Mouse (Mus musculus) ES-E14 (cell line): Measurements from ENCODE around the gene Cep164.

Source experiments
- CHD2 ChIP-seq: IDR thresholded peaks from 2 replicates; pipeline ENCODE4 v1.6.1; 2014; ENCODE audit warnings: mild to moderate bottlenecking, low read depth, low read length, inconsistent platforms
- HCFC1 ChIP-seq: IDR thresholded peaks from 2 replicates; pipeline ENCODE4 v1.6.1; 2012; ENCODE audit warnings: low read length, inconsistent platforms, borderline replicate concordance; ENCODE audit not compliant: insufficient read depth
- MAFK ChIP-seq: IDR thresholded peaks from 2 replicates; pipeline ENCODE4 v1.6.1; 2014; ENCODE audit warnings: mild to moderate bottlenecking, low read depth, low read length, inconsistent platforms; ENCODE audit not compliant: insufficient read depth
- ZNF384 ChIP-seq: IDR thresholded peaks from 2 replicates; pipeline ENCODE4 v1.6.1; 2012; ENCODE audit warnings: low read depth, low read length, inconsistent platforms

- TF ChIP-seq CHD2 (no peak), HCFC1 (no peak), ZNF384 (no peak), MAFK (no peak)
These were observed 13.0 kb upstream of the Cep164 start for GRCm38 (mm10) chr9:45841458-45841857.
